Mouse (Mus musculus) erythroblast, embryonic 14.5 days (primary cell): ENCODE measurements at regions not wholly inside any gene's neighbourhood (a gene's known extent, or its start where the extent isn't known, plus 50 kb on each side); places are given as distances from the start of the nearest gene placed in this dataset.

ENCODE experiments used
- GATA1 ChIP-seq: IDR thresholded peaks from 2 replicates; pipeline ENCODE4 v1.6.1; 2012; ENCODE audit warnings: low read length, inconsistent platforms, mixed read lengths
- TAL1 ChIP-seq: IDR thresholded peaks from 3 replicates; pipeline ENCODE4 v1.6.1; 2012; ENCODE audit warnings: low read length, inconsistent platforms, mixed read lengths

DNA sequence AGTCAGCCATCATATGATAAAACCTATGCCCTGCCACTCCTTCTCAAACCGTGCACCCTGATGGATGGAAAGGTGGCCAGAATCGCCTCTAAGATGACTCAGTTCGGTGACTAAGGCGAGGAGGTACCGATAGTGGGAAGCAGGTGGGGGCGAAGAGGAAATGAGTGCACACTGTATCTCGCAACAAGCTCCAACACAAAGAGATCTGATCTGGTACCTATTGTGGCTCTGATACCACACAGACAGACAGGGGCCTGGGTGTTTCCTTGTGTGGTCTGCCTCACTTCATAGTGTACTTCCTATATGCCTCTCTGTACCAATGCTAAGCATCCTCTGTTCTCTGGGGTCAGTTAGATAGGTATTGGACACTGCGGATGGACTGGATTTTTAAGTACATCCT lies 178.0 kb upstream of the Lpp start:
- TF ChIP-seq GATA1 (no peak), TAL1 (no peak)
